In the genomic region with DNA sequence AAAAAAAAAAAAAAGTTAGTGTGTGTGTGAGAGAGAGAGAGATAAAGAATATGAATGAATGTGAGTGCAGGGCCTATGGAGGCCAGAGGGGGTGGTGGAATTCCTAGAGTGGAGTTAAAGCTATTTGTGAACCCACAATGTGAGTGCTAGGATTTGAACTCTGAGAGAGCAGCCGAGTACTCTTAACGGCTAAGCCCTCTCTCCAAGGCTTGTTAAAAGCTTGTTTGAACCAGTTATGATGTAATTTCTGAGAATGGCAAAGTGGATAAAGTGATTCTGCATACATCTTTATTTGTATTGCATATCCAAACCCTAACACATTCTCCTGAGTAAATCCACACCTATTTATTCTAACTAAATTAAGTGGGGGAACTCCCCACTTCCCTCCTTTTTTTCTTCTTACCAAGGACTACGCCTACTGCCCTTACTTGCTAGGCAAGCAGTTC, we compare ENCODE assay signal across 9 mouse cellular contexts. TPM values are rescaled to one million over a fixed set of nuclear protein-coding genes. Genes with fewer than 3 reads are reported as not detected.
DNase-seq lines count a peak whose midpoint lies in the region; ATAC-seq and TF ChIP-seq lines count a peak whose summit lies in the region.
"Had no signal": no experiment of that assay in that cellular context is flagged by ENCODE, and none has a peak within 500 bp of the region (broad histone marks: within the 10 kb centered on the region; RNA-seq: fewer than 3 reads in every experiment).

No protein-coding gene starts in this region.

- peak overlapping the region; percentile 78 for H3K4me3 ChIP-seq in heart, embryonic 15.5 days
- peak overlapping the region; percentile 87 for H3K4me3 ChIP-seq in embryonic facial prominence, embryonic 12.5 days
- peak overlapping the region; percentile 81 for H3K4me3 ChIP-seq in limb, embryonic 10.5 days
- peak overlapping the region; percentile 78 for H3K4me3 ChIP-seq in myocyte
- no peak overlapping the region for H3K4me3 ChIP-seq in thymus, adult 2 months (ENCODE audit: control insufficient read depth, insufficient read depth, low read length)

- peak overlapping the region; percentile 87 for H3K9ac ChIP-seq in heart, embryonic 15.5 days
- peak overlapping the region; percentile 81 for H3K9ac ChIP-seq in embryonic facial prominence, embryonic 12.5 days

- 48% methylated on average over 3 of the region's 3 CpGs for WGBS in heart, embryonic 15.5 days
- WGBS in embryonic facial prominence, embryonic 12.5 days, result 67% methylated on average over 3 of the region's 3 CpGs
- 75% methylated on average over 3 of the region's 3 CpGs for WGBS in limb, embryonic 10.5 days
- 70% methylated on average over 3 of the region's 3 CpGs for WGBS in thymus, adult 2 months

- no peak for TF ChIP-seq POLR2A in myocyte (IDR thresholded peaks at IDR 0.05; ENCODE audit: insufficient read length, low read depth)
- TF ChIP-seq POLR2A in thymus, adult 2 months (IDR thresholded peaks at IDR 0.05; ENCODE audit: control insufficient read depth, extremely low read depth, insufficient read depth, low read length, poor library complexity), result no peak

- no peaks in the 10 kb centered on the region for H3K36me3 ChIP-seq in heart, embryonic 15.5 days
- peaks cover 7% of the 10 kb centered on the region; the same call in 1 of the 2 replicates for H3K36me3 ChIP-seq in embryonic facial prominence, embryonic 12.5 days
- H3K36me3 ChIP-seq in limb, embryonic 10.5 days, result peaks cover 26% of the 10 kb centered on the region
- peaks cover 4% of the 10 kb centered on the region for H3K36me3 ChIP-seq in myocyte (ENCODE audit: control insufficient read depth, insufficient read depth)
- H3K36me3 ChIP-seq in thymus, adult 2 months (ENCODE audit: control insufficient read depth, insufficient read depth, low read length), result no peaks in the 10 kb centered on the region

- H3K9me3 ChIP-seq in heart, embryonic 15.5 days (replicated peaks), result no peaks in the 10 kb centered on the region
- H3K9me3 ChIP-seq in embryonic facial prominence, embryonic 12.5 days, result no peaks in the 10 kb centered on the region
- H3K9me3 ChIP-seq in limb, embryonic 10.5 days (replicated peaks), result no peaks in the 10 kb centered on the region

- H3K4me2 ChIP-seq in heart, embryonic 15.5 days, result peak overlapping the region; percentile 72
- peak overlapping the region; percentile 68 for H3K4me2 ChIP-seq in embryonic facial prominence, embryonic 12.5 days (replicated peaks)
- peak overlapping the region; percentile 90 for H3K4me2 ChIP-seq in myocyte (ENCODE audit: low read depth)

- peaks cover 21% of the 10 kb centered on the region for H3K4me1 ChIP-seq in heart, embryonic 15.5 days (replicated peaks)
- peaks cover 16% of the 10 kb centered on the region; the same call in 1 of the 2 replicates for H3K4me1 ChIP-seq in embryonic facial prominence, embryonic 12.5 days
- peaks cover 32% of the 10 kb centered on the region for H3K4me1 ChIP-seq in limb, embryonic 10.5 days
- peaks cover 19% of the 10 kb centered on the region for H3K4me1 ChIP-seq in thymus, adult 2 months (replicated peaks; ENCODE audit: control insufficient read depth, insufficient read depth, low read length)

- peak overlapping the region; percentile 41 for H3ac ChIP-seq in myocyte (ENCODE audit: control insufficient read depth, insufficient read length)

- no peak for TF ChIP-seq CTCF in thymus, adult 2 months (IDR thresholded peaks at IDR 0.05; ENCODE audit: borderline replicate concordance, control insufficient read depth, extremely low read depth, insufficient read depth, low read length, poor library complexity)

- peak overlapping the region; percentile 77; the same call in 1 of the 2 replicates for H3K27ac ChIP-seq in heart, embryonic 15.5 days
- H3K27ac ChIP-seq in embryonic facial prominence, embryonic 12.5 days, result no peak overlapping the region
- peak overlapping the region; percentile 85 for H3K27ac ChIP-seq in limb, embryonic 10.5 days
- no peak overlapping the region for H3K27ac ChIP-seq in thymus, adult 2 months (ENCODE audit: control insufficient read depth, insufficient read depth, low read length)

- ATAC-seq in heart, embryonic 15.5 days (replicated peaks; ENCODE audit: insufficient number of reproducible peaks, insufficient read depth, low FRiP score, low read depth), result no peak
- ATAC-seq in embryonic facial prominence, embryonic 12.5 days (ENCODE audit: insufficient number of reproducible peaks, insufficient read depth, low FRiP score, low TSS enrichment), result no peak

- H3K27me3 ChIP-seq in heart, embryonic 15.5 days, result 0 out of 2 replicates have a peak, but pooled peaks cover 11% of the 10 kb centered on the region
- H3K27me3 ChIP-seq in embryonic facial prominence, embryonic 12.5 days, result 0 out of 2 replicates have a peak, but pooled peaks cover 4% of the 10 kb centered on the region
- peaks cover 8% of the 10 kb centered on the region; the same call in 1 of the 2 replicates for H3K27me3 ChIP-seq in limb, embryonic 10.5 days (ENCODE audit: low read depth, poor library complexity, severe bottlenecking)
- no peaks in the 10 kb centered on the region for H3K27me3 ChIP-seq in myocyte (ENCODE audit: control insufficient read depth, insufficient read depth, insufficient read length)
- H3K27me3 ChIP-seq in thymus, adult 2 months (ENCODE audit: control insufficient read depth, insufficient read depth, low read length), result no peaks in the 10 kb centered on the region

- DNase-seq in heart, adult 8-10 months (ENCODE audit: low spot score), result no peak
- DNase-seq in limb, embryonic 10.5 days (ENCODE audit: low spot score), result no peak
- DNase-seq in thymus, adult 2 months, result no peak
- no peak for DNase-seq in layer of hippocampus, adult 9-11 months
- no peak for DNase-seq in embryo, embryonic 10 days (ENCODE audit: low spot score)

- peaks cover 50% of the 10 kb centered on the region for H3K79me2 ChIP-seq in myocyte (ENCODE audit: control insufficient read depth, insufficient read depth)

TF ChIP-seq in myocyte, 11 proteins besides CTCF, POLR2A, EP300 and RAD21:
- no peak for TF ChIP-seq TCF3 (IDR thresholded peaks at IDR 0.05; ENCODE audit: insufficient read length, low read depth)
- no peak for TF ChIP-seq POLR2AphosphoS2 (IDR thresholded peaks at IDR 0.05; ENCODE audit: insufficient read length, low read depth)
- TF ChIP-seq USF1 (IDR thresholded peaks at IDR 0.05; ENCODE audit: low read depth), result no peak

RNA-seq across cellular contexts. Expression of gene Utp11, which starts 1.0 kb away (rescaled TPM):
- polyA plus RNA-seq in heart, embryonic 15.5 days (2015; fragmentation: Nextera tagmentation; extraction: Ambion mirVana), result 42.6 and 47.5 TPM in 2 replicates
- total RNA-seq in heart, adult 8-10 months (2022), result 10 to 100 TPM; 12.4 to 14.5 (median 13.7) TPM
- polyA plus RNA-seq in embryonic facial prominence, embryonic 12.5 days (2016; fragmentation: Nextera tagmentation; extraction: Ambion mirVana), result 81.1 and 86.4 TPM in 2 replicates
- 73.9 and 77.2 TPM in 2 replicates for polyA plus RNA-seq in limb, embryonic 10.5 days (2016; fragmentation: Nextera tagmentation; extraction: Ambion mirVana)
- 36.2 TPM for polyA plus RNA-seq in myocyte (2012; fragmentation: generic; extraction: Trizol)
- polyA plus RNA-seq in thymus, adult 2 months (2012; rRNA removed), result 6.0 and 6.3 TPM in 2 replicates

RNA-seq across cellular contexts. Expression of gene Fhl3, which starts 8.1 kb away (rescaled TPM):
- 6.2 and 7.5 TPM in 2 replicates for polyA plus RNA-seq in heart, embryonic 15.5 days (2015; fragmentation: Nextera tagmentation; extraction: Ambion mirVana)
- 10 to 100 TPM in 2 of 4 experiments, 1 to 10 TPM in 2; 8.8 to 18.8 (median 11.2) TPM for total RNA-seq in heart, adult 8-10 months (2022)
- polyA plus RNA-seq in embryonic facial prominence, embryonic 12.5 days (2016; fragmentation: Nextera tagmentation; extraction: Ambion mirVana), result 12.5 and 14.3 TPM in 2 replicates
- polyA plus RNA-seq in limb, embryonic 10.5 days (2016; fragmentation: Nextera tagmentation; extraction: Ambion mirVana), result 7.7 and 10.1 TPM in 2 replicates
- 110 TPM for polyA plus RNA-seq in myocyte (2012; fragmentation: generic; extraction: Trizol)
- 36.1 and 59.4 TPM in 2 replicates for polyA plus RNA-seq in thymus, adult 2 months (2012; rRNA removed)

RNA-seq across cellular contexts. Expression of gene Sf3a3, which starts 22.1 kb away (rescaled TPM):
- 73.6 and 86.5 TPM in 2 replicates for polyA plus RNA-seq in heart, embryonic 15.5 days (2015; fragmentation: Nextera tagmentation; extraction: Ambion mirVana)
- total RNA-seq in heart, adult 8-10 months (2022), result 10 to 100 TPM; 15.5 to 17.3 (median 16.5) TPM
- polyA plus RNA-seq in embryonic facial prominence, embryonic 12.5 days (2016; fragmentation: Nextera tagmentation; extraction: Ambion mirVana), result 205 and 210 TPM in 2 replicates
- 270 and 284 TPM in 2 replicates for polyA plus RNA-seq in limb, embryonic 10.5 days (2016; fragmentation: Nextera tagmentation; extraction: Ambion mirVana)
- polyA plus RNA-seq in myocyte (2012; fragmentation: generic; extraction: Trizol), result 41.6 TPM
- 23.2 and 25.3 TPM in 2 replicates for polyA plus RNA-seq in thymus, adult 2 months (2012; rRNA removed)

RNA-seq across cellular contexts. Expression of gene Pou3f1, which starts 35.8 kb away (rescaled TPM):
- polyA plus RNA-seq in heart, embryonic 15.5 days (2015; fragmentation: Nextera tagmentation; extraction: Ambion mirVana), result 0.14 and 0.15 TPM in 2 replicates
- under 1 TPM; 0.09 to 0.31 (median 0.14) TPM for total RNA-seq in heart, adult 8-10 months (2022)
- polyA plus RNA-seq in embryonic facial prominence, embryonic 12.5 days (2016; fragmentation: Nextera tagmentation; extraction: Ambion mirVana), result 2.9 and 3.6 TPM in 2 replicates
- 0.04 and 0.13 TPM in 2 replicates for polyA plus RNA-seq in limb, embryonic 10.5 days (2016; fragmentation: Nextera tagmentation; extraction: Ambion mirVana)
- 0.01 TPM for polyA plus RNA-seq in myocyte (2012; fragmentation: generic; extraction: Trizol)
- 0.38 and 0.46 TPM in 2 replicates for polyA plus RNA-seq in thymus, adult 2 months (2012; rRNA removed)
- total RNA-seq: neutrophil, adult 5-6 weeks had no signal

RNA-seq across cellular contexts. Expression of gene Inpp5b, which starts 49.2 kb away (rescaled TPM):
- polyA plus RNA-seq in heart, embryonic 15.5 days (2015; fragmentation: Nextera tagmentation; extraction: Ambion mirVana), result 13.7 and 15.5 TPM in 2 replicates
- 1 to 10 TPM; 6.5 to 9.9 (median 7.3) TPM for total RNA-seq in heart, adult 8-10 months (2022)
- 28.7 and 29.5 TPM in 2 replicates for polyA plus RNA-seq in embryonic facial prominence, embryonic 12.5 days (2016; fragmentation: Nextera tagmentation; extraction: Ambion mirVana)
- 22.7 and 22.8 TPM in 2 replicates for polyA plus RNA-seq in limb, embryonic 10.5 days (2016; fragmentation: Nextera tagmentation; extraction: Ambion mirVana)
- 25.1 TPM for polyA plus RNA-seq in myocyte (2012; fragmentation: generic; extraction: Trizol)
- polyA plus RNA-seq in thymus, adult 2 months (2012; rRNA removed), result 81.3 and 101 TPM in 2 replicates

Comparison
In these comparisons a context has a peak if more than half of its experiments do, and no peak if none do; other contexts are left out.
1. H3K27ac ChIP-seq: peak in heart, embryonic 15.5 days (single experiment) and limb, embryonic 10.5 days (single experiment); none in embryonic facial prominence, embryonic 12.5 days (single experiment) and thymus, adult 2 months (single experiment).
2. Peak in every context shown above with its lines, with median percentiles within 50 percentile points of each other: H3K4me2 ChIP-seq.